Mouse (Mus musculus) liver, adult 2 months (tissue): ENCODE data around the gene Tmbim4. TPM values are rescaled to one million over a fixed set of nuclear protein-coding genes. Genes with fewer than 3 reads are reported as not detected.

Experiments
- DNase-seq: peaks from one replicate; pipeline ENCODE4 v3.0.0-alpha.2; 2011; ENCODE audit warnings: low read depth, low spot score; ENCODE audit errors: extremely low read depth
- H3K27ac ChIP-seq: fragments of 200-500 bp; replicated peaks from 2 replicates; pipeline ENCODE4 v1.5.1; 2012; ENCODE audit warnings: low read depth, mild to moderate bottlenecking, control low read depth, inconsistent platforms, low read length; ENCODE audit not compliant: insufficient read depth
- H3K27me3 ChIP-seq: fragments of 200-500 bp; 2 replicates; pipeline ENCODE4 v1.6.1; 2012; ENCODE audit warnings: mild to moderate bottlenecking, moderate library complexity, low read length, inconsistent platforms; ENCODE audit not compliant: control insufficient read depth, insufficient read depth
- H3K36me3 ChIP-seq: fragments of 200-500 bp; 2 replicates; pipeline ENCODE4 v1.6.1; 2012; ENCODE audit warnings: low read length, inconsistent platforms; ENCODE audit not compliant: control insufficient read depth, insufficient read depth
- H3K4me1 ChIP-seq: fragments of 200-500 bp; 2 replicates; pipeline ENCODE4 v1.6.1; 2011; ENCODE audit warnings: low read length; ENCODE audit not compliant: control insufficient read depth, insufficient read depth
- H3K4me3 ChIP-seq: fragments of 200-500 bp; 2 replicates; pipeline ENCODE4 v1.5.1; 2011; ENCODE audit warnings: low read depth, mild to moderate bottlenecking, control low read depth, low read length, moderate library complexity; ENCODE audit not compliant: insufficient read depth
- H3K79me2 ChIP-seq: fragments of 200-500 bp; 2 replicates; pipeline ENCODE4 v1.6.1; 2012; ENCODE audit warnings: inconsistent platforms, mild to moderate bottlenecking, low read length, moderate library complexity; ENCODE audit not compliant: control insufficient read depth, insufficient read depth
- H3K9ac ChIP-seq: fragments of 200-500 bp; 2 replicates; pipeline ENCODE4 v1.6.1; 2012; ENCODE audit warnings: low read depth, mild to moderate bottlenecking, control low read depth, inconsistent platforms, low read length
- CTCF ChIP-seq: fragments of 200-500 bp; IDR thresholded peaks from 2 replicates; pipeline ENCODE4 v1.5.1; 2011; ENCODE audit warnings: low read depth, low read length, control low read depth
- POLR2A ChIP-seq: fragments of 200-500 bp; IDR thresholded peaks from 2 replicates; pipeline ENCODE4 v1.6.1; 2011; ENCODE audit warnings: low read length, control low read depth; ENCODE audit not compliant: insufficient read depth; ENCODE audit errors: extremely low read depth
- WGBS: fragments of 180-500 bp; shearing (Covaris S2); methylation state at CpG from one replicate; pipeline ENCODE4 v1.1.7; 2018; 5-methylcytosine and 5-hydroxymethylcytosine counted together
- polyA plus RNA-seq: library from polyadenylated mRNA; depleted of rRNA; stranded (reverse); fragments of >200 nt; gene quantifications from 2 replicates; pipeline ENCODE4 v1.2.3, GENCODE M21; 2012
- total RNA-seq: library from RNA; depleted of rRNA; stranded (reverse); fragments of >200 nt; gene quantifications from 2 replicates; pipeline ENCODE4 v1.2.3, GENCODE M21; 2014

Tmbim4 gene
- total and polyA plus RNA-seq, 2 experiments = 97.6 to 346 TPM

- Histone ChIP-seq H3K27ac (no peak overlapping the region), H3K27me3 (no peaks in the 10 kb centered on the region), H3K9ac (no peak overlapping the region), H3K4me3 (no peak overlapping the region), H3K79me2 (no peaks in the 10 kb centered on the region), H3K4me1 (no peaks in the 10 kb centered on the region), H3K36me3 (no peaks in the 10 kb centered on the region)
- no peak for DNase-seq
- TF ChIP-seq CTCF (no peak), POLR2A (no peak)
- WGBS = 57% methylated on average over 6 of the region's 6 CpGs
Measured at GRCm38 (mm10) chr10:120189782-120190181, 11.6 kb upstream of the Tmbim4 start.

- H3K4me3 ChIP-seq = no peak overlapping the region
- TF ChIP-seq CTCF = no peak
- TF ChIP-seq POLR2A = no peak
- H3K9ac ChIP-seq = no peak overlapping the region
- WGBS = 69% methylated on average over 6 of the region's 6 CpGs
- H3K27ac ChIP-seq = no peak overlapping the region
- H3K4me1 ChIP-seq = no peaks in the 10 kb centered on the region
- no peaks in the 10 kb centered on the region for H3K27me3 ChIP-seq
- H3K36me3 ChIP-seq = no peaks in the 10 kb centered on the region
- no peak for DNase-seq
- no peaks in the 10 kb centered on the region for H3K79me2 ChIP-seq
Measured at GRCm38 (mm10) chr10:120191165-120191564, 10.2 kb upstream of the Tmbim4 start.

GRCm38 (mm10) chr10:120192278-120192677 is 9.1 kb upstream of the Tmbim4 start:
- Histone ChIP-seq H3K27ac (no peak overlapping the region), H3K4me1 (no peaks in the 10 kb centered on the region), H3K79me2 (no peaks in the 10 kb centered on the region), H3K9ac (no peak overlapping the region), H3K27me3 (no peaks in the 10 kb centered on the region), H3K4me3 (no peak overlapping the region), H3K36me3 (no peaks in the 10 kb centered on the region)
- DNase-seq = no peak
- TF ChIP-seq CTCF = no peak
- no peak for TF ChIP-seq POLR2A
- WGBS = 85% methylated on average over 4 of the region's 4 CpGs

DNA sequence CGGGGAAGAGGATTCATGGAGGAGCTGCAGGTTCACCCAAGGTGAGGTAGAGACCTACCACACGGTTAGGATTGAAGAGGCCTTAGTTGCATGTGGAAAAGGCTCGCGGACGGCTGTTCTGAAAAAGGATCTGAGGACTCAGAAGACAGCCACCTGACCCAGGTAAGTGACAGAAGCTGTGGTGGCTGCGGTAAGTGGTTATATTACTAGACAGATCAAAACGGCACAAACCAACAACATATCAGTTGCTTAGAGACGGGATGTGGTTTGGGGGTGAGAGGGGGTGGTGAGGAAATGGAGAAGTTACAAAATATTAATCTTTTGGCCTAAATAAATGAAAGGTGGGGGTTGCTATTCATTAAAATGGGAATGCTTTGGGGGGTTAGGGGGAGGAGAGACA is 8.1 kb upstream of the Tmbim4 start:
- Histone ChIP-seq H3K9ac (no peak overlapping the region), H3K27ac (no peak overlapping the region), H3K36me3 (no peaks in the 10 kb centered on the region), H3K4me1 (no peaks in the 10 kb centered on the region), H3K4me3 (no peak overlapping the region), H3K79me2 (no peaks in the 10 kb centered on the region), H3K27me3 (no peaks in the 10 kb centered on the region)
- no peak for DNase-seq
- 91% methylated on average over 8 of the region's 8 CpGs for WGBS
- TF ChIP-seq POLR2A = no peak
- TF ChIP-seq CTCF = no peak

GRCm38 (mm10) chr10:120197061-120197835 is 4.1 kb upstream of the Tmbim4 start:
- H3K36me3 ChIP-seq = no peaks in the 10 kb centered on the region
- H3K4me3 ChIP-seq = no peak overlapping the region
- H3K27me3 ChIP-seq = no peaks in the 10 kb centered on the region
- H3K9ac ChIP-seq = no peak overlapping the region
- TF ChIP-seq POLR2A (no peak), CTCF (no peak)
- DNase-seq = no peak
- 0 out of 2 replicates have a peak, but pooled peaks cover 1% of the 10 kb centered on the region for H3K4me1 ChIP-seq
- no peaks in the 10 kb centered on the region for H3K79me2 ChIP-seq
- 77% methylated on average over 14 of the region's 14 CpGs for WGBS
- H3K27ac ChIP-seq = no peak overlapping the region

DNA sequence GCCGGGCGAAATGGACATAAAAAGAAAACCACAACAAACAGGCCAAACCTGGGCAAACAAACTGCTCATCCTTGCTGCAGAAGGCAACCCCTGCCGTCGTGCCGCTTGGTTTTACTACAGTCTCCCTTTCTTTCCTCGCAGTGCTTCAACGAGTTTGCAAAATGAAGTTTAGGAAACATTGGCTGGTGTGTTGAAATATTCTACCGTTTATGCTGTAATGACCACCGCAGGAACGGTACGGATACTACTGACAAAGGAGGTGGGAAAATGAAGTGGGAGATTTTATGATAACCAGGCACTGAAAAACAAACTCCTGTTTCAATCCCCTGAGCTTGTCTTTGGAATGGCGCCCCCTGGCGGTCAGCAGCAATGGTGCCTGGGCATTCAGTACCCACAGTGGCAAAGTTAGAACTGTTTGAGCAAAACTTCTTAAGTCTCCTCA is 592 bp downstream of the Tmbim4 start, which contains the start of gene Irak3:
Irak3 (minus strand) TSS at position 170 of the 442 bp plus-strand sequence.
- Histone ChIP-seq H3K4me1 (0 out of 2 replicates have a peak, but pooled peaks cover 1% of the 10 kb centered on the region), H3K4me3 (peak within 1 kb of the TSS; percentile 77), H3K27ac (peak within 1 kb of the TSS; percentile 19), H3K36me3 (no peaks in the 10 kb centered on the region), H3K27me3 (no peaks in the 10 kb centered on the region), H3K79me2 (no peaks in the 10 kb centered on the region), H3K9ac (peak within 1 kb of the TSS; percentile 71)
- 3% methylated on average over 13 of the region's 13 CpGs for WGBS
- TF ChIP-seq CTCF = peak; percentile 96
- TF ChIP-seq POLR2A = no peak
- peak; percentile 44 for DNase-seq
